Mouse (Mus musculus) midbrain, embryonic 10.5 days (tissue): ENCODE data around the gene 4632433K11Rik. TPM values are rescaled to one million over a fixed set of nuclear protein-coding genes. Genes with fewer than 3 reads are reported as not detected.

Experiments
- DNase-seq: peaks from one replicate; pipeline ENCODE4 v3.0.0-alpha.2; 2017; ENCODE audit warnings: low spot score
- H3K27ac ChIP-seq: fragments of 300-500 bp; sonication (generic); replicated peaks from 2 replicates; pipeline ENCODE4 v1.5.1; 2016; ENCODE audit warnings: mild to moderate bottlenecking
- H3K27me3 ChIP-seq: fragments of 300-500 bp; sonication (generic); 2 replicates; pipeline ENCODE4 v1.6.1; 2016; ENCODE audit warnings: low read depth, mild to moderate bottlenecking; ENCODE audit not compliant: poor library complexity, severe bottlenecking
- H3K36me3 ChIP-seq: fragments of 300-500 bp; sonication (generic); 2 replicates; pipeline ENCODE4 v1.6.1; 2016; ENCODE audit warnings: mild to moderate bottlenecking, moderate library complexity
- H3K4me1 ChIP-seq: fragments of 300-500 bp; sonication (generic); 2 replicates; pipeline ENCODE4 v1.6.1; 2016
- H3K4me3 ChIP-seq: fragments of 300-500 bp; sonication (generic); 2 replicates; pipeline ENCODE4 v1.5.1; 2016; ENCODE audit warnings: mild to moderate bottlenecking, moderate library complexity
- H3K9me3 ChIP-seq: fragments of 300-500 bp; sonication (generic); replicated peaks from 2 replicates; pipeline ENCODE4 v1.6.1; 2016; ENCODE audit warnings: mild to moderate bottlenecking
- WGBS: fragments of 180-500 bp; shearing (Covaris S2); methylation state at CpG from one replicate; pipeline ENCODE4 v1.1.7; 2016; 5-methylcytosine and 5-hydroxymethylcytosine counted together
- polyA plus RNA-seq: library from polyadenylated mRNA; unstranded; fragments of >200 nt; fragmentation: Nextera tagmentation; extraction: Ambion mirVana; gene quantifications from 2 replicates; pipeline ENCODE4 v1.2.1, GENCODE M21; 2016

4632433K11Rik gene
- polyA plus RNA-seq, 1 experiment from 2014 or later, result not detected

GRCm38 (mm10) chr7:5052438-5052837, 18.5 kb downstream of the 4632433K11Rik start:
- H3K27ac ChIP-seq, result 0 out of 2 replicates have a peak overlapping the region, but pooled peaks have one; percentile 23
- H3K4me3 ChIP-seq, result peak overlapping the region; percentile 88
- no peak for DNase-seq
- H3K9me3 ChIP-seq, result no peaks in the 10 kb centered on the region
- peaks cover 68% of the 10 kb centered on the region for H3K27me3 ChIP-seq
- WGBS, result 3% methylated on average over 12 of the region's 12 CpGs
- H3K36me3 ChIP-seq, result no peaks in the 10 kb centered on the region
- H3K4me1 ChIP-seq, result peaks cover 52% of the 10 kb centered on the region

GRCm38 (mm10) chr7:5052931-5053343, 19.0 kb downstream of the 4632433K11Rik start:
- H3K4me1 ChIP-seq, result peaks cover 56% of the 10 kb centered on the region

GRCm38 (mm10) chr7:5053456-5054179, 19.7 kb downstream of the 4632433K11Rik start:
- H3K9me3 ChIP-seq, result no peaks in the 10 kb centered on the region
- H3K36me3 ChIP-seq, result no peaks in the 10 kb centered on the region
- 8% methylated on average over 32 of the region's 32 CpGs for WGBS
- H3K4me1 ChIP-seq, result peaks cover 56% of the 10 kb centered on the region
- peaks cover 80% of the 10 kb centered on the region for H3K27me3 ChIP-seq
- H3K4me3 ChIP-seq, result peak overlapping the region; percentile 88
- H3K27ac ChIP-seq, result no peak overlapping the region
- peak; percentile 45 for DNase-seq

More at GRCm38 (mm10) chr7:5052931-5053343, 19.0 kb downstream of the 4632433K11Rik start:
- peak; percentile 39 for DNase-seq
- 4% methylated on average over 44 of the region's 45 CpGs for WGBS
- Histone ChIP-seq H3K9me3 (no peaks in the 10 kb centered on the region), H3K27ac (peak overlapping the region; percentile 23; the same call in 1 of the 2 replicates), H3K36me3 (no peaks in the 10 kb centered on the region), H3K4me3 (peak overlapping the region; percentile 88), H3K27me3 (peaks cover 73% of the 10 kb centered on the region)

GRCm38 (mm10) chr7:5056651-5057263, 22.8 kb downstream of the 4632433K11Rik start:
- WGBS, result 3% methylated on average over 55 of the region's 55 CpGs
- peak overlapping the region; percentile 77 for H3K27ac ChIP-seq
- H3K4me3 ChIP-seq, result peak overlapping the region; percentile 58
- peaks cover 59% of the 10 kb centered on the region for H3K4me1 ChIP-seq
- H3K36me3 ChIP-seq, result no peaks in the 10 kb centered on the region
- H3K27me3 ChIP-seq, result peaks cover 79% of the 10 kb centered on the region
- H3K9me3 ChIP-seq, result no peaks in the 10 kb centered on the region
- peak; percentile 38 for DNase-seq

- H3K27me3 ChIP-seq, result peaks cover 73% of the 10 kb centered on the region
- no peak for DNase-seq
- H3K4me3 ChIP-seq, result peak overlapping the region; percentile 58
- H3K36me3 ChIP-seq, result no peaks in the 10 kb centered on the region
- 33% methylated on average over 8 of the region's 8 CpGs for WGBS
- peaks cover 53% of the 10 kb centered on the region for H3K4me1 ChIP-seq
- no peak overlapping the region for H3K27ac ChIP-seq
- H3K9me3 ChIP-seq, result no peaks in the 10 kb centered on the region
Observed at GRCm38 (mm10) chr7:5057381-5057780, 23.5 kb downstream of the 4632433K11Rik start.

- WGBS, result 29% methylated on average over 11 of the region's 11 CpGs
- peaks cover 68% of the 10 kb centered on the region for H3K27me3 ChIP-seq
- no peak for DNase-seq
- no peaks in the 10 kb centered on the region for H3K36me3 ChIP-seq
- no peak overlapping the region for H3K27ac ChIP-seq
- no peak overlapping the region; the same call in 1 of the 2 replicates for H3K4me3 ChIP-seq
- H3K9me3 ChIP-seq, result no peaks in the 10 kb centered on the region
- peaks cover 49% of the 10 kb centered on the region for H3K4me1 ChIP-seq
Observed at GRCm38 (mm10) chr7:5057804-5058203, 23.9 kb downstream of the 4632433K11Rik start.

GRCm38 (mm10) chr7:5058631-5059030, 24.7 kb downstream of the 4632433K11Rik start:
- peaks cover 45% of the 10 kb centered on the region for H3K4me1 ChIP-seq
- 76% methylated on average over 1 of the region's 1 CpGs for WGBS
- no peak overlapping the region for H3K4me3 ChIP-seq
- H3K36me3 ChIP-seq, result no peaks in the 10 kb centered on the region
- peaks cover 60% of the 10 kb centered on the region for H3K27me3 ChIP-seq
- H3K9me3 ChIP-seq, result no peaks in the 10 kb centered on the region
- no peak overlapping the region for H3K27ac ChIP-seq
- no peak for DNase-seq

GRCm38 (mm10) chr7:5059421-5059820, 25.5 kb downstream of the 4632433K11Rik start:
- Histone ChIP-seq H3K4me3 (peak overlapping the region; percentile 74), H3K36me3 (peaks cover 4% of the 10 kb centered on the region), H3K4me1 (peaks cover 46% of the 10 kb centered on the region), H3K9me3 (no peaks in the 10 kb centered on the region), H3K27ac (0 out of 2 replicates have a peak overlapping the region, but pooled peaks have one; percentile 97), H3K27me3 (peaks cover 52% of the 10 kb centered on the region)
- DNase-seq, result no peak
- WGBS, result 94% methylated on average over 12 of the region's 12 CpGs

- Histone ChIP-seq H3K4me1 (peaks cover 48% of the 10 kb centered on the region), H3K27me3 (peaks cover 44% of the 10 kb centered on the region), H3K36me3 (peaks cover 8% of the 10 kb centered on the region), H3K4me3 (peak overlapping the region; percentile 74), H3K9me3 (no peaks in the 10 kb centered on the region), H3K27ac (peak overlapping the region; percentile 97)
- 6% methylated on average over 27 of the region's 27 CpGs for WGBS
- DNase-seq, result peak; percentile 81
Observed at GRCm38 (mm10) chr7:5060239-5060731, 26.4 kb downstream of the 4632433K11Rik start.

GRCm38 (mm10) chr7:5060944-5061773, 27.2 kb downstream of the 4632433K11Rik start:
- Histone ChIP-seq H3K27ac (peak overlapping the region; percentile 97), H3K4me3 (peak overlapping the region; percentile 74), H3K36me3 (peaks cover 16% of the 10 kb centered on the region), H3K9me3 (no peaks in the 10 kb centered on the region), H3K4me1 (peaks cover 55% of the 10 kb centered on the region), H3K27me3 (peaks cover 35% of the 10 kb centered on the region)
- DNase-seq, result peak; percentile 98
- under 1% methylated on average over 60 of the region's 60 CpGs for WGBS

GRCm38 (mm10) chr7:5061774-5062359, 27.9 kb downstream of the 4632433K11Rik start, which contains the start of gene U2af2:
TSS of gene U2af2 (plus strand) at chr7:5062143.
- Histone ChIP-seq H3K4me3 (peak within 1 kb of the TSS; percentile 74), H3K4me1 (peaks cover 48% of the 10 kb centered on the region), H3K27me3 (peaks cover 28% of the 10 kb centered on the region), H3K36me3 (peaks cover 23% of the 10 kb centered on the region), H3K27ac (peak within 1 kb of the TSS; percentile 97), H3K9me3 (no peaks in the 10 kb centered on the region)
- peak; percentile 97 for DNase-seq
- WGBS, result under 1% methylated on average over 65 of the region's 65 CpGs
